Mouse (Mus musculus): ENCODE data around the gene 0610030E20Rik. TPM values are rescaled to one million over a fixed set of nuclear protein-coding genes. Genes with fewer than 3 reads are reported as not detected.

0610030E20Rik gene
- 10 to 100 TPM; 13.4 to 13.9 TPM for total RNA-seq (2021)

DNA sequence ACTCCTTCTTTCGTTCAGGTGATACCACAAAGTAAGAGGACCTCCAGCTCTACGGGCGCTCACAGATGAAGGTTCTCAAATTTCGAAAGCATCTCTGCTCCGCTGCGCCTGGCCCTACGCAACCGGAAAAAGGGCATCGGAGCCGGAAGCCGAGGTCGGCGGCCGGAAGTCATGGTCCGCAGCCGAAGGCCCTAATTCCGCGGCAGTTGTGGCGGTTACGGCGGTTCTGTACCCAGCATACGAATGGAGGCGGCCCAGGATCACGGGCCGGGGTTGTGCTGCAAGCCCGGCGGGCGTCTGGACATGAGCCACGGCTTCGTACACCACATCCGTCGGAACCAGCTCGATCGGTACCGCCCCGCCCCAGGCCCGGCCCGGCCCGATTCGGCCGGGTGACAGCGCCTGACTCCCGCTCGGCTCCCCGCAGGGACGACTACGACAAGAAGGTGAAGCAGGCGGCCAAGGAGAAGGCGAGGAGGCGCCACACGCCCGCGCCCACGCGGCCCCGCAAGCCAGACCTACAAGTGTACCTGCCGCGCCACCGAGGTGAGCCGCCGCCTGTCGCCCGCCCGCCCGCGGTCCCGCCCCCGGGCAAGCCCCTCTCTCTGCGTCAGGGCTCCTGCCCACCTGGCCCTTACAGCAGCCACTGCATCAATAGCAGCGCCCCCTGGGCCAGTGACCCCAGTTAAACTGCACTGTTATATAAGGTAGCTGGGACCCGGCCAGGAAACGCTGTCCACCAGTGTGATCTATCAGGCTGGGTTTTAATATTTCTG, at the start of gene 0610030E20Rik:
0610030E20Rik (plus strand) TSS at position 152 of the 776 bp plus-strand sequence.
- peak; percentile 82 for DNase-seq
- intact Hi-C loops (cut with DNase I): no loop called here

DNA sequence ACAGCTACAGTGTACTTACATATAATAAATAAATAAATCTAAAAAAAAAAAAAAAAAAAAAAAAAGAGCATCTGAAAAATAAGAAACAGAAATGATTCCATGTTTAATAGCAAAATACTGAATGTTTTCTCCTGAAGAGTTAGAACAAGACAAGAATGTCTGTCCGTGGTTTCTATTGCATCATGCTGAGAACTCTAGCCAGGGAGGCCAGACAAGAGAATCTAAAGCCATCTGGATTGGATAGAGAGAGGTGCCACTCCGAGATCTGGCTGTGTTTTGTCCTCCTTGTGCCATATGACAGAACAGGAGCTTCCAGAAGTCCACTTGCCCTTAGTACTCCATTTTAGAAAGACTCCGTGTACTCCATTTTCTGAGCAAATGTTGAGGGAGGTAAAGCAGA, 49.3 kb upstream of the 0610030E20Rik start:
- DNase-seq: no peak
- intact Hi-C loops (cut with DNase I): no loop called here

DNA sequence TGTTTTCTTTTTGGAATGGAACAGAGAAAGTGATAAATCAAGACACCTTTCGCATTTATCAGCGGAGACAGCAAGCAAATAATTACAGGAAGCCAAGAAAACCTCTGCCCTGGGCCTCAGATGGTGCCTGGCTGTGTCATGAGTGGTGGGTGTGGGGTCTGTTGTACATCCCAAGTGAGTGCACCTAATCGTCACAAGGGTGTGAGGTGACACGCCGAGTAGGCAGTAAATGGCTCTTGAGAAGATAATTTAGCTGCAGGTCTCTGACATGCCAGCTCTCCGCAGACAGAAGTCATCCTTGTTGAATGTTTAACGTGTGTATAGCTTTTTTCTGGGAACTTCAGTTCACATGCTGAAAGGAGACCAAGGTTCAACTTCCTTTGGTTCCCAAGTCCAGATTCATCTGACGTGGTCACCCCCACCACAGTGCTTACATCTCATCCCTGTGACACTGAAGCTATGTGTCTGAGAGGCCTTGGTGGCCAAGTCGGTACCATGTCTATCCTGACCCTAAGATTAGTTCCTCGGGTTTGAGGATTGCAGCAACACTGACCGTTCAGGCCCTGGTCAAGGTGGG, 44.7 kb upstream of the 0610030E20Rik start:
- intact Hi-C loops (cut with DNase I): no loop called here
- DNase-seq: no peak

DNA sequence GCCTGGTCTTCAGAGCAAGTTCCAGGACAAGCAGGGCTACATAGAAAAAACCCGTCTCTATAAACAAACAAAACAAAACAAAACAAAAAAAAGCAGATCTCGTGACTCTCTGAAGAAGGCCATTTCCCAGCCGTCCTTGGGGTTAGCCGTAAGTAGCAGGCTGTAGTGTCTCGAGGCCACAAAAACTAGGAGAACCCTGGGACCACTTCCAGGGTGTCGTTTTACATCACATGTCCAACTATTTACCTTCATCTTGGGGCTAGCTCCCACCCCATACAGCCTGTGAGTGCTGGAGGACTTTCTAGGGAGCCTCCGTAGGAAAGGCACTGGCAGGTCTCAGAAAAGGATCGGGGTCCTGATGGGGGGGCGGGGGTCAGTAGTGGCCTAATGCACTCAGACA, 43.6 kb upstream of the 0610030E20Rik start:
- intact Hi-C loops (cut with DNase I): no loop called here
- no peak for DNase-seq

DNA sequence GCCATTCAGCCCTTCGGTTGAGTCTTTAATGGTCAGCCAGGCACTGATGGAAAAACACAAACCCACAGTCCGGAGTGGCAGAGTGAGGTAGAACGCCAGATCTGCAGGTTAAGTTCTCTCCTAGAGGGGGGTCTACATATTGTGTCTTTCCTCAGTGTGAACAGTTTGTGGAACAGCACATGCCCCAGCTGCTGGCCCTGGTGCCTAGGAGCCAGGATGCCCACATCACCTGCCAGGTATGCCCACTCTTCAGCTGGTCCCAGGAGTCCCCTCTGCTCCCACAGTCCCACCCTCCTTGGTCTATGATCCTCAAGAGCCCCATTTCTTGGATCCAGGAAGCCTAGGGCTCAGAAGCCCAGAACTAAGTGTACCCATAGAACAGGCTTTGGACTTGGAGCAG, 34.9 kb upstream of the 0610030E20Rik start:
- no peak for DNase-seq
- intact Hi-C loops (cut with DNase I): no loop called here

DNA sequence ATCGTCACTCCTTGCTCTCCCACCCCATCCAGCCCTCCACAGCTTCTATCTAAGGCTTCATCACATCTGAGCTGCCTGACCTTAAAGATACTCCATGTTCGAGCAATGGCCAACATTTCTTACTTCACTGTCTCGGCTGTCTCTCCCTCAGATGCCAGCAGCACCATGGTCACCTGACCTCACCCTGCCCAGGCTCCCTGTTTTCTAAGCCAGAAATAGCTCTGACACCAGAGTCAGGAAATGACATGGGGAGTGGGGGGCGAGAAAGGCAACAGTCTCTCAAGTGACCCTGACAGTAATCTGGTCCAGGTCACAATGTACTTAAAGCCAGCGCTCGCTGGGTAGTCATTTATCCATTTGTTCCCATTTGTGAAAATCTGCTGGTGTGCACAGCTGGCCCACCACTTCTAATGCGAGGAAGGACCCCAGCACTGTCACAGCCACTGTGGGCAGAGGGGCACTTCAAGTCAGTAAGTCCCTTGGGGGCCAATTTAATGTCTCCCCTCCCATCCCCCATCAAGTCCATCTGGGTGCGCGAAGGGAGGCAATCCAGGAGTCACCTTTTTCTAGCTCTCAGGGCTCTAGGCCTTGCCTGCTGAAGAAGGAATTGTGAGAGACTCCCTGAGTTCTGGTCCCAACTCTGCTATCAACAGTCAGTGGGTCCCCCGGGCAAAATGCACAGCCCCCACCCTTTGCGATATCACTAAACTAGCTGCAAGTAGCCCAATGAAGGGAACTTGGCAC, 33.8 kb upstream of the 0610030E20Rik start:
- intact Hi-C loops (cut with DNase I): no loop called here
- DNase-seq: peak; percentile 38 to 53

DNA sequence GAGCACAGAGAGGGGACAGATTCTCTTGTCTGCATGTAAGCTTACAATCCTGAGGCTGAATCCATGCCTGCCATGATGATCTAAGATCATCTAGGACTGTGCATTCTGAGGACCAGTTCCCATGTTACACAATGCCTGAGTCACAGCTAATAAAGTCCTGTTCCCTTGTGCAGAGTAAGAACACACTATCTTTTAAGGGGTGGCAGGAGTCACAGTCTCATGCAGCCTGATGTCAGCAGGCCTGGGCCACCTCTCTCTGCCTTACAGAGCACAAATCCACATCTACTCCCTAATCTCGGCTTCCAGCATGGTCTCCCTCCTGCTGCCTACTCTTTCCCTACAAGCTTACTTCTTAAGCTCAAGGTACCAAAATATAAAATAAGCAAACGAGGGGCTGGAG, 31.7 kb upstream of the 0610030E20Rik start:
- no peak for DNase-seq
- intact Hi-C loops (cut with DNase I): no loop called here

DNA sequence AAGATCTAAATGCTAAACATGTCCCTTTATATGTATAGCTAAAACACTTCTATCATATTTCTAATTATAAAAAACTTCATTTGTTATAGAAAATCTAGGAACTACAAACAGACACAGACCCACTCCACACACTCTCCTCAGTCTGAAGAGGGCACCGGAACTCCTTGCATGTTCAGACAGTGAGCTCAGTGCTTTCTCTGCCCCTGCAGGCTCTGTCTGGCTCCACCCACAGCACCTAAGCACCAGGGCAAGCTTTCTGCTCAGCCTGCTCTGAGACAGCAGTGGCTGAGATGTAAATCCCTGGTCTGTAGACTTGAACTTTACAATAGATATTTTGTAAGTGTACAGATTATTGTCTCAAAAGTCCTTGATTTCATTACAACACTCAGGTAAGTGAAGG, 31.1 kb upstream of the 0610030E20Rik start:
- intact Hi-C loops (cut with DNase I): no loop called here
- no peak for DNase-seq

DNA sequence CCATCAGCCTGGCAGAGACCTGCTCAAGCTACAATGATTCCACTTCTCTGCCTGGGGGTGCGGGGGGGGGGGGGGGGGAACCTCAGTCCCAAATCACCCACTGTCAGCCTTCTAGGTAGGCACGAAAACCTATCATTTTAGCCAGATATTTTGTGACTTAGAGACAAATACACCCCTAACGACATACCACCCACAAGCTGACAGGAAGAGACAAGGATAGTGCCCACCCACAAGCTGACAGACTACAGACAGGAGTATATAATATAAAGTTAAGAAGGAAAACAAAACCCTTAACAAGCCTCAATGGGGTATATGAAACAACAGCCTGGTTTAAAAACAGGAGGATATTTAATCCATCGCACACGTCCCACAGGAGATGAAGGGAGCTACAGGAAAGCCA, 28.7 kb upstream of the 0610030E20Rik start:
- intact Hi-C loops (cut with DNase I): no loop called here
- no peak for DNase-seq

DNA sequence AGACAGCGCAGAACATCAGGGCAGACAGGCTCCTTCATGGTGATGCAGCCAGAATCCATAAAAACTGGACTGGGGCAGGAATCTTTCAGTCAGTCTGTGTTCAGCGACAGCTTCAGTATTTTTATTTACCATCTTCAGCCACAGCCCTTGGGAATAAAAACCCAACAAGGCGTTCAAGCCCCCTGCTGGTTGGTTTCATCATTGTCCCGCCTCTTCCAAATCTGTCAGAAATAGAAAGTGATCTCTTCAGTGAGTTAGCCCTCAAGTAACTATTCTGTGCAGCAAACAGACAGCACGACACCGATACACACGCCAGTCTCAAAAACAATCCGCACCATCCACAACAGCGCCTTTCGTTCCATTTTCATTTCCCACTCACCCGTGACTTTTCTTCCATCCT, 28.1 kb upstream of the 0610030E20Rik start:
- intact Hi-C loops (cut with DNase I): loop anchor here (1.0 kb wide), 2 partner anchors 35 to 134 kb away; no protein-coding TSS in a partner anchor
- DNase-seq: peak; percentile 77 to 83

DNA sequence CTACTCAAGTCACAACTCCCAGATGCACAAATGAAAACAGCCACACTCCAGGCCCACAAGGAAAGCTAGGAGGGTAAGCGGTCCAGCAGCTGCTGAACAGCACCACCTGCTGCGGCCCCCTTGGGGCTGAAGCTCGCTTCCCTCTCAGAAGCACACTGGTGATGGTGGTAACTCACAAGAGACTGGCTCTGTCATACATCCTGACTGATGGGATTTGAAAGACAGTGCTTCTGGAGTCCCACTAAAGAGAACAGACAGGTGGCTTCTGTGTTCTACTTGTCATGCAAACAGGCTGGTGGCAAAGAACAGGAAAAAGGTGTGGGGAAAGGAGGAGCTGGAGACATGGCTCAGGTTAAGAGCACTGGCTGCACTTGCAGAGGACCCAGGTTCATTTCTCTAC, 24.2 kb upstream of the 0610030E20Rik start:
- DNase-seq: no peak
- intact Hi-C loops (cut with DNase I): no loop called here

DNA sequence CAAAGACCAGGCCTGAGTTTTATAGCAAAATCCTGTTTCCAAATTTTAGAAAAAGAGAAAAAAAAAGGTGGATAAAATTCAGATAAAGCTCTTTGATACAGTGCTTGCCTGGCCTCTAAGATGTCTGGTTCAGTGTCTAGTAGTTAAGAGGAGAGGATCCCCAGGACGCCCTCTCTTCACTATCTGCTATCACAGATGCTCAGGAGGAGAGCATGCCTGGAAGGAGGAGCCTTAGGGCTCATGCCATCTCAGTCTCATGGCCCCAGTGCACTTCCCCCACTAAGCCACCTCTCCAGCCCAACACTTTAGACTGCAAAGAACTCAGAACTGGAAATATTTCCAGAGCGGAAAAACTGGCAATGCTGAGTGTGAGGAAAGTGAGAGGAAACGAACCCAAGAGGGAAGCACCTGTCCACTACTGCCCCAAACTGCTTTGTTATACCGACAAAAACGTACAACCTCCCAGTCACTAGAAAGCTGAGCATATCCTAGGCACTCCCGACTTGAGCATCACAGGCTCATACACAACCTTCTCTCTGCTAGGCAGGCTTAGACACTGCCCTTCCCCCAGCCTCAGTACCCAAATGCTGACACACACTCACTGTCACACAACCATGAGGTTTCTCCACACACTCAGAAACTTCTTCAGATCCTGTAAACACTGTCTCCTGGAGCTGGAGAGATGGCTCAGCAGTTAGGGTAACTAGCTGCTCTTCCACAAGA, 23.2 kb upstream of the 0610030E20Rik start:
- no peak for DNase-seq
- intact Hi-C loops (cut with DNase I): no loop called here

DNA sequence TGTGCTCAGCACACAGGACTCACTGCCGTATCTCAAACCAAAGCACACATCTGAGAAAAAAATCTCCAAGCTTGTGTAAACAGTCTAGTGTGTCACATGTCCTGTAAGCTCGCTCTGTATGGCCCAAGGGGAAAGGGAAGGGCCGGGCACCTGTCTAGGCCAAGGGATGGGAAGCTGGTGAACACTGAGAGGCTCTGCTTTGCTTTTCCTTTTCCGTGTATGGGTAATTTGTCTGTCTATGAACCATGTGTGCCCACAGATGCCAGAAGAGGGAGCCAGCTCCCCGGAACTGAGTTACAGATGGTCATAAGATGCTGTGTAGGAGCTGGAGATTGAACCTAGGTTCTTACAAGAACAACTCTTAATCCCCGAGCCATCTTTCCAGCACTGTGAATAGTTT, 20.8 kb upstream of the 0610030E20Rik start:
- intact Hi-C loops (cut with DNase I): no loop called here
- DNase-seq: peak; percentile 27 to 43

DNA sequence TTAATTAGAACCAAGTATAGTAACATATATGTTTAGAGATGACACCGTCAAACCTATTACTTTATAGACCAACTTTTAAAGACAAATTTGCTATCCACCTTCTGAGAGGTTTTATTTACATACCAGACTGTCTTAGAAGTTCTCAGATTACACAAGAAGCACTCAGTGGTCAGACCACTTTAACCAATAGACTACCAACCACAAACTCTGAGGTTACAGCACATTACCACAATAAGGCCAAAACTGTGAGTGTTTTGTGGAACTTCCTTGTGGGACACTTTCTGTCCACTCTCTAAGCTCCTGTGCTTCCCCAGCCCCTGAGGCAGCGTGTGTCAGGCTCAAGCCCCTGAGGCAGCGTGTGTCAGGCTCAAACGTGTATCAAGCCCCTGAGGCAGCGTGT, 18.1 kb upstream of the 0610030E20Rik start:
- intact Hi-C loops (cut with DNase I): no loop called here
- DNase-seq: no peak

DNA sequence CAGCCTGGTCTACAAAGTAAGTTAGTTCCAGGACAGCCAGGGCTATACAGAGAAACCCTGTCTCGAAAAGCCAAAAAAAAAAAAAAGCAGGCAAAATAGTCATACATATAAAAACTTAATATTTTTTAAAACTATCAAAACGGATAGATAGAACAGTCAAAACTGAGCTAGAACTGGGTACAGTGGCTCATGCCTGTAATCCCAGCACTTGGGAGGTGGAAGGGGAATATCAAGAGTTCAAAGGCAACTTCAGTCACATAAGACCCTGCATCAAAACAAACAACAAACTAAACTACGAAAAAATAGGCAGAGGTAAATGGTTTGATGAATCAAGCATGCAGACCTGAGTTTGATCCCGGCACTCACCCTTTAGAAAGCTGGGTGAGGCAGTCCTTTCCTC, 17.0 kb upstream of the 0610030E20Rik start:
- no peak for DNase-seq
- intact Hi-C loops (cut with DNase I): no loop called here

DNA sequence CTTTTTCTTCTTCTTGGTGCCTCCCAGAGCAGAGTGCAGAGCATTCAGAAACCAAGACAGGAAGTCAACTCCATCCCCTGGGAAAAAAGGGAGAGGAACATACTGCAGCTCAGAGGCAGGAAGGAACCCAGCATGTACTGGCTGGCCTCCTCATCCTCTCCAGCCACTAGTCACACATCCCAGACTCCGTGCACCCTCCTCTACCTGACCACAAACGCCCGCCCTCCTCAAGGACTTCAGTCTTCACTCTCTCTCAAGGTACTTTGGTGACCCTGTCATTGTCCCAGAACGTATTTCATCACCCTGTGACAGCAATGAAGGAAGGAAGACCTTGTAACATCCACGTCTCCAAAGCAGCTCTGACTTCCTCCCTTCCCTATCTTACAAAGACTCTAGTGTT, 14.0 kb upstream of the 0610030E20Rik start:
- DNase-seq: no peak
- intact Hi-C loops (cut with DNase I): no loop called here

DNA sequence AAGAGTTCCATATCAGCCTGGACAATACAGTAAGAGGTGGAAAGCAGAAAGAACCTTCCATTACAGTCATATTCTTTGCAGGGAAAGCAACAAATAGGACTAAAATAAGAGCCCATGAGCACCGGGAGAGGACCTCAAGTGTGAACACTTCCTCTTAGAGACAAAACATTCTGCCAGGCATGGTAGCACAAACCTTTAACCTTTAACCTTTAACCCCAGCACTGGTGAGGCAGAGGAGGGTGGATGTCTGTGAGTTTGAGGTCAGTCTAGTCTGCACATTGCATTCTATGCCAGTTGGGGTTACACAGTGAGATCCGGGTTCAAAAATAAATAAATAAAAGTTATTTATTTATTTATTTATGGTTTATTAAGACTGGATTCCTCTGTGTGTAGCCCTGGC, 6.6 kb upstream of the 0610030E20Rik start:
- DNase-seq: no peak
- intact Hi-C loops (cut with DNase I): no loop called here

DNA sequence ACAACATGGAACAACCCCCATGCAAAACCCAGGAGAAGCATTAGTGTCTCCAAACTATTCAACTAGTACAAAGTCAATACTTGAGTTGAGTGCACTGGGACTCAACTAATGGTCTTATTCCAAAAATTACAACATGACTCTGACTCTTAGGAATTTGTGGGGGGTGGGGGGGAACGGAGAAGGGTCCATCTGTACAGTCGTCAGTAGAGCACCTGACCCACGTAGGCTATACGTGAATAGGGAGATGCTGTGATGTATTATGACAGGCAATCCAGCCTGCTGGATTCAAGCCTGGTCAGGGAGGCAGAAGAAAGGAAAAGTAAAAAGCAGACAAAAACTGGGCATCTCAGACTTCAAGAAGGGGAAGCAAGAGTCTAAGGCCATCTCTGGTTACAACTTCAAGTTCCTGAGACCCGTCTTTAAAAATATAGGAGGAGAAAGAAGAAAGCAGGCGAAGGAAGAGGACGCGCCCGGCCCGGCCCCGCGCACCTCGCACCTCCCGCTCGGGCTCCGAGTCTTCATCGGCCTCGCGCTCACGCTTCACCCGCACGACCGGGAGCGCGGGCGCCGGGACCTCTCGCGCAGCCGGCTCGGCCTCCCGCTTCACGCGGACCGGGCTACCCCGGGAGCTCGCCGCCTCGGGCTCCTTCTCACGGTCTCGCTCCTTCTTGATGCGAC, 2.6 kb upstream of the 0610030E20Rik start:
- DNase-seq: no peak
- intact Hi-C loops (cut with DNase I): no loop called here

DNA sequence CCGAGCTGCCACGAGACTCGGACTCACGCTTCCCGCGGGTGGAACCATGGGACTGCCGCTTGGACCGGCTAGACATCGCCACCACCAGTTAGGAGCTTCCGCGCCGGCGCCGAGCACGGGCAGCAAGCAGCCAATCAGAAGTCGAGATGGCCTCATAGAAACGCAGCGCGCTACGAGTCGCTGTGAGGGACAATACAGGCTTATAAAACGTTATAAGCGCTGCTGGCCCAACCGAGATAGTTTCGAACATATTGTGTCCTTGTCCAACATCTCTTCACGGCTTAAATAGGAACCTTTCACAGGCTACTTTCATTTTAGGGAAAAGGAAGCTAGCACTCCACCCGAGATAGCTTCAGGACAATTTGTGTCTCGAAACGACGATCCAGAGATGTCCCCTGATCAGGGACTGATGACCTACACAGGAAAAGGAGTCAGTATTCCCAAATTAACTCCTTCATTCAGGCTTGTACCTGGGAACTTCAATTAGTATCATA, 2.0 kb upstream of the 0610030E20Rik start, which contains the start of gene Usp39:
Usp39 (minus strand) TSS at position 111 of the 494 bp plus-strand sequence.
- DNase-seq: peak; percentile 95 to 96
- intact Hi-C loops (cut with DNase I): no loop called here

DNA sequence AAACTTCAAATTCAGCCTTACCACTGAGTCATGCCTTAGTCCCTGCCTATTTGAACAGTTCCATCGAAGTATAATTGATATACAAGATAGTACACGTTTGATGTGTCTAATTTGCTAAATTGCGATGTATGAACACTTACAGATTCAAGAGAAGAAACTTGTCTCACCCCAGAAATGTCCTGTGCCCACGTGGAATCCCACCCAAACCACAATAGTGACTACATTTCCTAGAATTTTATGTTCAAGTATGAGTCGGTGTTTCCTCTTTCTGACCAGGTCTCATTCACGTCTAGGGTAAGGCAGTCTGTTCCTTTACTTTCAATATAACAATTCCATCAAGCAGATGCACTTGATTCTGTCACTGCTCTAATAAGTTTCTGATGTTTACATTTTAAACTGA, 1.5 kb upstream of the 0610030E20Rik start:
- intact Hi-C loops (cut with DNase I): no loop called here
- no peak for DNase-seq
